Mouse (Mus musculus): Measurements from ENCODE around the gene Cct2. TPM values are rescaled to one million over a fixed set of nuclear protein-coding genes. Genes with fewer than 3 reads are reported as not detected.

Cct2 gene
- polyA plus RNA-seq, 1 experiment from 2014 or later: 101 TPM

GRCm38 (mm10) chr10:117069109-117069508, 5.5 kb upstream of the Cct2 start:
- no peak for DNase-seq
- no peak overlapping the region for H3K4me2 ChIP-seq (ENCODE audit: low read depth, low read length)
- ATAC-seq: no peak
- TF ChIP-seq CTCF (IDR thresholded peaks at IDR 0.05; ENCODE audit: low read depth): peak; percentile 46
- no peak for TF ChIP-seq EP300 (IDR thresholded peaks at IDR 0.05; ENCODE audit: low read depth)
- 90% methylated on average over 3 of the region's 3 CpGs for WGBS (ENCODE audit: insufficient replicate concordance)
- no peaks in the 10 kb centered on the region for H3K4me1 ChIP-seq (ENCODE audit: insufficient read depth)
- H3K9ac ChIP-seq (replicated peaks): no peak overlapping the region
- no peak overlapping the region for H3K27ac ChIP-seq (ENCODE audit: low read depth)
- no peak overlapping the region for H3K4me3 ChIP-seq (ENCODE audit: low read depth, low read length)
- H3K9me3 ChIP-seq (ENCODE audit: low read length): no peaks in the 10 kb centered on the region
- H3K36me3 ChIP-seq (replicated peaks; ENCODE audit: insufficient read depth, low read length): peaks cover 25% of the 10 kb centered on the region
- H3K27me3 ChIP-seq (ENCODE audit: insufficient read depth, low read length): no peaks in the 10 kb centered on the region

GRCm38 (mm10) chr10:117064076-117064475, 462 bp upstream of the Cct2 start:
- Histone ChIP-seq H3K27me3 (ENCODE audit: insufficient read depth, low read length) (no peaks in the 10 kb centered on the region), H3K4me1 (ENCODE audit: insufficient read depth) (no peaks in the 10 kb centered on the region), H3K9ac (replicated peaks) (no peak overlapping the region), H3K4me2 (ENCODE audit: low read depth, low read length) (peak overlapping the region; percentile 80), H3K4me3 (ENCODE audit: low read depth, low read length) (peak overlapping the region; percentile 95), H3K9me3 (ENCODE audit: low read length) (no peaks in the 10 kb centered on the region), H3K36me3 (replicated peaks; ENCODE audit: insufficient read depth, low read length) (peaks cover 26% of the 10 kb centered on the region), H3K27ac (ENCODE audit: low read depth) (no peak overlapping the region)
- DNase-seq (no peak), ATAC-seq (no peak)
- TF ChIP-seq CTCF (IDR thresholded peaks at IDR 0.05; ENCODE audit: low read depth) (no peak), EP300 (IDR thresholded peaks at IDR 0.05; ENCODE audit: low read depth) (0 out of 2 replicates have a peak, but pooled peaks have one; percentile 1)
- 6% methylated on average over 7 of the region's 7 CpGs for WGBS (ENCODE audit: insufficient replicate concordance)

- Histone ChIP-seq H3K36me3 (replicated peaks; ENCODE audit: insufficient read depth, low read length) (peaks cover 38% of the 10 kb centered on the region), H3K27me3 (ENCODE audit: insufficient read depth, low read length) (no peaks in the 10 kb centered on the region), H3K4me1 (ENCODE audit: insufficient read depth) (no peaks in the 10 kb centered on the region), H3K9me3 (ENCODE audit: low read length) (no peaks in the 10 kb centered on the region), H3K27ac (ENCODE audit: low read depth) (peak overlapping the region; percentile 89), H3K4me3 (ENCODE audit: low read depth, low read length) (peak overlapping the region; percentile 95), H3K4me2 (ENCODE audit: low read depth, low read length) (peak overlapping the region; percentile 78), H3K9ac (replicated peaks) (peak overlapping the region; percentile 86)
- 1% methylated on average over 15 of the region's 15 CpGs for WGBS (ENCODE audit: insufficient replicate concordance)
- TF ChIP-seq EP300 (IDR thresholded peaks at IDR 0.05; ENCODE audit: low read depth) (no peak), CTCF (IDR thresholded peaks at IDR 0.05; ENCODE audit: low read depth) (no peak)
- peak; percentile 26 for DNase-seq
- ATAC-seq: peak; percentile 6; the same call in 1 of the 2 replicates
These were observed 740 bp downstream of the Cct2 start for GRCm38 (mm10) chr10:117062894-117063253.

- no peak for ATAC-seq
- Histone ChIP-seq H3K27me3 (ENCODE audit: insufficient read depth, low read length) (no peaks in the 10 kb centered on the region), H3K4me1 (ENCODE audit: insufficient read depth) (no peaks in the 10 kb centered on the region), H3K36me3 (replicated peaks; ENCODE audit: insufficient read depth, low read length) (peaks cover 95% of the 10 kb centered on the region), H3K9me3 (ENCODE audit: low read length) (no peaks in the 10 kb centered on the region), H3K4me2 (ENCODE audit: low read depth, low read length) (no peak overlapping the region), H3K9ac (replicated peaks) (no peak overlapping the region), H3K27ac (ENCODE audit: low read depth) (no peak overlapping the region), H3K4me3 (ENCODE audit: low read depth, low read length) (no peak overlapping the region)
- DNase-seq: no peak
- TF ChIP-seq CTCF (IDR thresholded peaks at IDR 0.05; ENCODE audit: low read depth): peak; percentile 46
- no peak for TF ChIP-seq EP300 (IDR thresholded peaks at IDR 0.05; ENCODE audit: low read depth)
- WGBS (ENCODE audit: insufficient replicate concordance): 87% methylated on average over 4 of the region's 4 CpGs
These were observed 7.9 kb downstream of the Cct2 start for GRCm38 (mm10) chr10:117055668-117056067.

- Histone ChIP-seq H3K4me1 (ENCODE audit: insufficient read depth) (no peaks in the 10 kb centered on the region), H3K4me2 (ENCODE audit: low read depth, low read length) (no peak overlapping the region), H3K36me3 (replicated peaks; ENCODE audit: insufficient read depth, low read length) (peaks cover 51% of the 10 kb centered on the region), H3K9ac (replicated peaks) (no peak overlapping the region), H3K4me3 (ENCODE audit: low read depth, low read length) (no peak overlapping the region), H3K27ac (ENCODE audit: low read depth) (no peak overlapping the region), H3K9me3 (ENCODE audit: low read length) (no peaks in the 10 kb centered on the region), H3K27me3 (ENCODE audit: insufficient read depth, low read length) (no peaks in the 10 kb centered on the region)
- DNase-seq: no peak
- WGBS (ENCODE audit: insufficient replicate concordance): 80% methylated on average over 4 of the region's 4 CpGs
- TF ChIP-seq CTCF (IDR thresholded peaks at IDR 0.05; ENCODE audit: low read depth) (no peak), EP300 (IDR thresholded peaks at IDR 0.05; ENCODE audit: low read depth) (no peak)
- ATAC-seq: no peak
These were observed 13.5 kb downstream of the Cct2 start for GRCm38 (mm10) chr10:117049961-117050597.

GRCm38 (mm10) chr10:117049253-117049652, 14.4 kb downstream of the Cct2 start:
- TF ChIP-seq CTCF (IDR thresholded peaks at IDR 0.05; ENCODE audit: low read depth) (no peak), EP300 (IDR thresholded peaks at IDR 0.05; ENCODE audit: low read depth) (no peak)
- Histone ChIP-seq H3K9ac (replicated peaks) (no peak overlapping the region), H3K27ac (ENCODE audit: low read depth) (no peak overlapping the region), H3K4me3 (ENCODE audit: low read depth, low read length) (no peak overlapping the region), H3K36me3 (replicated peaks; ENCODE audit: insufficient read depth, low read length) (peaks cover 44% of the 10 kb centered on the region), H3K27me3 (ENCODE audit: insufficient read depth, low read length) (no peaks in the 10 kb centered on the region), H3K9me3 (ENCODE audit: low read length) (no peaks in the 10 kb centered on the region), H3K4me1 (ENCODE audit: insufficient read depth) (no peaks in the 10 kb centered on the region), H3K4me2 (ENCODE audit: low read depth, low read length) (no peak overlapping the region)
- WGBS (ENCODE audit: insufficient replicate concordance): 82% methylated on average over 4 of the region's 4 CpGs
- ATAC-seq (no peak), DNase-seq (no peak)

All from liver, postnatal 0 days (tissue).